Mouse (Mus musculus): Measurements from ENCODE around the gene Psmb8. TPM values are rescaled to one million over a fixed set of nuclear protein-coding genes. Genes with fewer than 3 reads are reported as not detected.
A peak's percentile ranks its signal among the peaks of the same experiment; 100 is the strongest.

Psmb8 gene
- total and polyA plus RNA-seq, 3 experiments = 0.11 to 0.15 TPM; not detected in 1

- Histone ChIP-seq H3K27me3 (ENCODE audit: insufficient read depth, low read length) (peaks cover 45% of the 10 kb centered on the region), H3K9me3 (replicated peaks) (no peaks in the 10 kb centered on the region), H3K4me1 (ENCODE audit: insufficient read depth, low read depth, low read length) (peaks cover 26% of the 10 kb centered on the region), H3K4me3 (ENCODE audit: low read depth, low read length) (peak overlapping the region; percentile 80), H3K36me3 (replicated peaks) (peaks cover 15% of the 10 kb centered on the region)
- ATAC-seq (ENCODE audit: extremely low read depth, insufficient number of reproducible peaks, low FRiP score, poor library complexity, severe bottlenecking) (no peak), DNase-seq (ENCODE audit: low spot score) (no peak)
- no peak for TF ChIP-seq GATA2 (IDR thresholded peaks at IDR 0.05; ENCODE audit: borderline replicate concordance, low read depth, low read length)
- no peak for TF ChIP-seq CTCF (IDR thresholded peaks at IDR 0.05; ENCODE audit: low read depth, low read length)
- no peak for TF ChIP-seq GATA1 (IDR thresholded peaks at IDR 0.05; ENCODE audit: borderline replicate concordance, low read length)
- TF ChIP-seq POLR2AphosphoS5 (IDR thresholded peaks at IDR 0.05; ENCODE audit: insufficient replicate concordance, low read depth, low read length) = no peak
- TF ChIP-seq TAL1 (conservative IDR thresholded peaks at IDR 0.05; ENCODE audit: low read depth, low read length) = no peak
These were observed 9.5 kb upstream of the Psmb8 start for GRCm38 (mm10) chr17:34188010-34188409.

DNA sequence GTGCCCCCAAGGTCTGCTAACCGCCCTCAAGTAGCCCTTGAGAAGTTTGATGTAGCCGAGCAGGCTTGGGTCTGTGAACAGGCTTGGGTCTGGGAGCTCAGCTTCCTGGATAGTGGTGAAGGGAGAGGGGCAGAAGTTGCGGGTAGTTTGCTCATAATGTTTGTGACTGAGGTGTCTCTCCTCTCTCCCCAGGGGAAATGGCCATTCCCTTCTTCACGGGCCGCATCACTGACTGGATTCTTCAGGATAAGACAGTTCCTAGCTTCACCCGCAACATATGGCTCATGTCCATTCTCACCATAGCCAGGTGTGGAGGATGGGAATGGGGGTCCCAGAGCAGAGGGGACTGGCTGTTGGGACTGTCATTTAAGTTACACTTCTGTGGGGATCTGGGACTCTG is 8.5 kb upstream of the Psmb8 start:
- Histone ChIP-seq H3K9me3 (replicated peaks) (no peaks in the 10 kb centered on the region), H3K4me3 (ENCODE audit: low read depth, low read length) (no peak overlapping the region), H3K36me3 (replicated peaks) (peaks cover 18% of the 10 kb centered on the region), H3K4me1 (ENCODE audit: insufficient read depth, low read depth, low read length) (peaks cover 26% of the 10 kb centered on the region), H3K27me3 (ENCODE audit: insufficient read depth, low read length) (peaks cover 40% of the 10 kb centered on the region)
- ATAC-seq (ENCODE audit: extremely low read depth, insufficient number of reproducible peaks, low FRiP score, poor library complexity, severe bottlenecking) (no peak), DNase-seq (ENCODE audit: low spot score) (no peak)
- TF ChIP-seq GATA2 (IDR thresholded peaks at IDR 0.05; ENCODE audit: borderline replicate concordance, low read depth, low read length) (no peak), GATA1 (IDR thresholded peaks at IDR 0.05; ENCODE audit: borderline replicate concordance, low read length) (no peak), CTCF (IDR thresholded peaks at IDR 0.05; ENCODE audit: low read depth, low read length) (no peak), POLR2AphosphoS5 (IDR thresholded peaks at IDR 0.05; ENCODE audit: insufficient replicate concordance, low read depth, low read length) (no peak), TAL1 (conservative IDR thresholded peaks at IDR 0.05; ENCODE audit: low read depth, low read length) (no peak)

- H3K4me1 ChIP-seq (ENCODE audit: insufficient read depth, low read depth, low read length) = peaks cover 13% of the 10 kb centered on the region
- no peak overlapping the region for H3K4me3 ChIP-seq (ENCODE audit: low read depth, low read length)
- ATAC-seq (ENCODE audit: extremely low read depth, insufficient number of reproducible peaks, low FRiP score, poor library complexity, severe bottlenecking) (no peak), DNase-seq (ENCODE audit: low spot score) (no peak)
- peaks cover 21% of the 10 kb centered on the region for H3K36me3 ChIP-seq (replicated peaks)
- no peak for TF ChIP-seq GATA2 (IDR thresholded peaks at IDR 0.05; ENCODE audit: borderline replicate concordance, low read depth, low read length)
- no peak for TF ChIP-seq TAL1 (conservative IDR thresholded peaks at IDR 0.05; ENCODE audit: low read depth, low read length)
- no peak for TF ChIP-seq POLR2AphosphoS5 (IDR thresholded peaks at IDR 0.05; ENCODE audit: insufficient replicate concordance, low read depth, low read length)
- TF ChIP-seq CTCF (IDR thresholded peaks at IDR 0.05; ENCODE audit: low read depth, low read length) = no peak
- no peak for TF ChIP-seq GATA1 (IDR thresholded peaks at IDR 0.05; ENCODE audit: borderline replicate concordance, low read length)
- H3K9me3 ChIP-seq (replicated peaks) = no peaks in the 10 kb centered on the region
- peaks cover 37% of the 10 kb centered on the region for H3K27me3 ChIP-seq (ENCODE audit: insufficient read depth, low read length)
These were observed 4.7 kb upstream of the Psmb8 start for GRCm38 (mm10) chr17:34192852-34193251.

DNA sequence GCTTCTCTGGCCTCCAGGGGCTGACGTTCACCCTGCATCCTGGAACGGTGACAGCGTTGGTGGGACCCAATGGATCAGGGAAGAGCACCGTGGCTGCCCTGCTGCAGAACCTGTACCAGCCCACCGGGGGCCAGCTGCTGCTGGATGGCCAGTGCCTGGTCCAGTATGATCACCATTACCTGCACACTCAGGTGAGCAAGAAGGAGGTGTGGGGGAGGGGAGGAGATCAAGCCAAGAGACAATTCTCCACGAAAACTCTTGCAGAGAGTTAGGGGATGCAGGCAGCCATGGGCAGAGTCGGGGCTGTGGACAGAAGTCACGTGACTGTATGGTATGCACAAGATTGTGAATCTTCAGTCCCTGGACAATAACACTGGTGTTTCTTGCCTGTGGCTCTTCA is 4.1 kb upstream of the Psmb8 start:
- H3K4me1 ChIP-seq (ENCODE audit: insufficient read depth, low read depth, low read length) = peaks cover 7% of the 10 kb centered on the region
- peaks cover 38% of the 10 kb centered on the region for H3K27me3 ChIP-seq (ENCODE audit: insufficient read depth, low read length)
- no peaks in the 10 kb centered on the region for H3K9me3 ChIP-seq (replicated peaks)
- no peak for ATAC-seq (ENCODE audit: extremely low read depth, insufficient number of reproducible peaks, low FRiP score, poor library complexity, severe bottlenecking)
- DNase-seq (ENCODE audit: low spot score) = no peak
- no peak for TF ChIP-seq CTCF (IDR thresholded peaks at IDR 0.05; ENCODE audit: low read depth, low read length)
- H3K4me3 ChIP-seq (ENCODE audit: low read depth, low read length) = no peak overlapping the region
- peaks cover 21% of the 10 kb centered on the region for H3K36me3 ChIP-seq (replicated peaks)

DNA sequence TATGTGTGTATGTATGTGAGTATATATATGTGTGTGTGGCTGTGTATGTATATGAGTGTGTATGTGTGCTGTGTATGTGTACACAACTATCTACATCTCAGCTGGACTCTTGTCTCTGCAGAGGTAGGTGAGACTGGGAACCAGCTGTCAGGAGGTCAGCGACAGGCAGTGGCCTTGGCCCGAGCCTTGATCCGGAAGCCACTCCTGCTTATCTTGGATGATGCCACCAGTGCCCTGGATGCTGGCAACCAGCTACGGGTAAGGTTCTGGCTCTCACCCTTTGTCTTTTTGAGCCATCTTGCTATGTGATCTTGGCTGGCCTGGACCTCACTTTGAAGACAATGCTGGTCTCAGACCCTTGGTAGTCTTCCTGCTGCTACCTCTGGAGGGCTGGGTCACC is 2.8 kb upstream of the Psmb8 start:
- no peak overlapping the region for H3K4me3 ChIP-seq (ENCODE audit: low read depth, low read length)
- DNase-seq (ENCODE audit: low spot score) (no peak), ATAC-seq (ENCODE audit: extremely low read depth, insufficient number of reproducible peaks, low FRiP score, poor library complexity, severe bottlenecking) (no peak)
- H3K9me3 ChIP-seq (replicated peaks) = no peaks in the 10 kb centered on the region
- peaks cover 2% of the 10 kb centered on the region; the same call in 1 of the 2 replicates for H3K4me1 ChIP-seq (ENCODE audit: insufficient read depth, low read depth, low read length)
- TF ChIP-seq GATA2 (IDR thresholded peaks at IDR 0.05; ENCODE audit: borderline replicate concordance, low read depth, low read length) = no peak
- no peak for TF ChIP-seq GATA1 (IDR thresholded peaks at IDR 0.05; ENCODE audit: borderline replicate concordance, low read length)
- TF ChIP-seq CTCF (IDR thresholded peaks at IDR 0.05; ENCODE audit: low read depth, low read length) = no peak
- no peak for TF ChIP-seq TAL1 (conservative IDR thresholded peaks at IDR 0.05; ENCODE audit: low read depth, low read length)
- no peak for TF ChIP-seq POLR2AphosphoS5 (IDR thresholded peaks at IDR 0.05; ENCODE audit: insufficient replicate concordance, low read depth, low read length)
- peaks cover 21% of the 10 kb centered on the region for H3K36me3 ChIP-seq (replicated peaks)
- H3K27me3 ChIP-seq (ENCODE audit: insufficient read depth, low read length) = peaks cover 43% of the 10 kb centered on the region

- H3K36me3 ChIP-seq (replicated peaks) = peaks cover 10% of the 10 kb centered on the region
- ATAC-seq (ENCODE audit: extremely low read depth, insufficient number of reproducible peaks, low FRiP score, poor library complexity, severe bottlenecking) (no peak), DNase-seq (ENCODE audit: low spot score) (no peak)
- H3K4me3 ChIP-seq (ENCODE audit: low read depth, low read length) = no peak overlapping the region
- H3K9me3 ChIP-seq (replicated peaks) = no peaks in the 10 kb centered on the region
- peaks cover 8% of the 10 kb centered on the region for H3K4me1 ChIP-seq (ENCODE audit: insufficient read depth, low read depth, low read length)
- peaks cover 37% of the 10 kb centered on the region for H3K27me3 ChIP-seq (ENCODE audit: insufficient read depth, low read length)
- no peak for TF ChIP-seq CTCF (IDR thresholded peaks at IDR 0.05; ENCODE audit: low read depth, low read length)
- TF ChIP-seq POLR2AphosphoS5 (IDR thresholded peaks at IDR 0.05; ENCODE audit: insufficient replicate concordance, low read depth, low read length) = no peak
- TF ChIP-seq GATA2 (IDR thresholded peaks at IDR 0.05; ENCODE audit: borderline replicate concordance, low read depth, low read length) = no peak
- TF ChIP-seq TAL1 (conservative IDR thresholded peaks at IDR 0.05; ENCODE audit: low read depth, low read length) = no peak
- TF ChIP-seq GATA1 (IDR thresholded peaks at IDR 0.05; ENCODE audit: borderline replicate concordance, low read length) = no peak
These were observed 1.0 kb upstream of the Psmb8 start for GRCm38 (mm10) chr17:34196491-34196890.

Measured in G1E (cell line).